Mouse (Mus musculus) small intestine, adult 2 months (tissue): Measurements from ENCODE around the gene Taok3. TPM values are rescaled to one million over a fixed set of nuclear protein-coding genes. Genes with fewer than 3 reads are reported as not detected.
A peak's percentile ranks its signal among the peaks of the same experiment; 100 is the strongest.

Experiments used
- H3K27ac ChIP-seq: fragments of 200-500 bp; 2 replicates; pipeline ENCODE4 v1.5.1; 2012; ENCODE audit warnings: low read depth, low read length, control low read depth, inconsistent platforms; ENCODE audit not compliant: insufficient read depth
- H3K27me3 ChIP-seq: fragments of 200-500 bp; 2 replicates; pipeline ENCODE4 v1.6.1; 2012; ENCODE audit warnings: mild to moderate bottlenecking, moderate library complexity, low read length, inconsistent platforms; ENCODE audit not compliant: control insufficient read depth, insufficient read depth
- H3K36me3 ChIP-seq: fragments of 200-500 bp; 2 replicates; pipeline ENCODE4 v1.6.1; 2012; ENCODE audit warnings: mild to moderate bottlenecking, low read length, control low read depth, inconsistent platforms; ENCODE audit not compliant: control insufficient read depth, insufficient read depth
- H3K4me1 ChIP-seq: fragments of 200-500 bp; 2 replicates; pipeline ENCODE4 v1.6.1; 2012; ENCODE audit warnings: low read length, inconsistent platforms, mixed read lengths; ENCODE audit not compliant: control insufficient read depth, insufficient read depth, insufficient read length
- H3K4me3 ChIP-seq: fragments of 200-500 bp; 2 replicates; pipeline ENCODE4 v1.5.1; 2012; ENCODE audit warnings: low read depth, mild to moderate bottlenecking, control low read depth, inconsistent platforms, low read length, moderate library complexity
- CTCF ChIP-seq: fragments of 200-500 bp; IDR thresholded peaks from 2 replicates; pipeline ENCODE4 v1.5.1; 2012; ENCODE audit warnings: low read depth, mild to moderate bottlenecking, control low read depth, inconsistent platforms, low read length, moderate library complexity, mixed read lengths; ENCODE audit not compliant: insufficient replicate concordance, insufficient read length; ENCODE audit errors: extremely low read depth
- POLR2A ChIP-seq: fragments of 200-500 bp; IDR thresholded peaks from 2 replicates; pipeline ENCODE4 v1.6.1; 2012; ENCODE audit warnings: low read depth, mild to moderate bottlenecking, control low read depth, inconsistent platforms, low read length, moderate library complexity
- WGBS: fragments of 180-500 bp; shearing (Covaris S2); methylation state at CpG from one replicate; pipeline ENCODE4 v1.1.7; 2018; 5-methylcytosine and 5-hydroxymethylcytosine counted together
- polyA plus RNA-seq: library from polyadenylated mRNA; depleted of rRNA; stranded (reverse); fragments of >200 nt; gene quantifications from 2 replicates; pipeline ENCODE4 v1.2.3, GENCODE M21; 2012

The Taok3 gene
- polyA plus RNA-seq, 1 experiment, result 32.0 TPM

DNA sequence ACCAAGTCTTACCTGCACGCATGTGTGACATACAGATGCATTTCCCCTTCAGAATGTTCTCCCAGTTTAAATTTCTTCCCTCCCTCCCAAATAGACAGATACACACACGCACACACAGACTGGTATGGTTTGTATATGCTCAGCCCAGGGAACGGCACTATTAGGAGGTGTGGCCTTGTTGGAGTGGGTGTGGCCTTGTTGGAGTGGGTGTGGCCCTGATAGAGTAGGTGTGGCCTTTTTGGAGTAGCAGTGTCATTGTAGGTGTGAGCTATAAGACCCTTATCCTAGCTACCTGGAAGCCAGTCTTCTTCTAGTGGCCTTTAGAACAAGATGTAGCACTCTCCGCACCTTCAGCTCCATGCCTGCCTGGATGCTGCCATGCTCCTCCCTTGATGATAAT lies 3.9 kb downstream of the Taok3 start:
- H3K27me3 ChIP-seq, result no peaks in the 10 kb centered on the region
- peak overlapping the region; percentile 44; the same call in 1 of the 2 replicates for H3K27ac ChIP-seq
- peaks cover 2% of the 10 kb centered on the region; the same call in 1 of the 2 replicates for H3K36me3 ChIP-seq
- H3K4me3 ChIP-seq, result no peak overlapping the region
- 73% methylated on average over 4 of the region's 4 CpGs for whole genome bisulfite sequencing
- TF ChIP-seq POLR2A, result no peak
- TF ChIP-seq CTCF, result no peak
- peaks cover 14% of the 10 kb centered on the region for H3K4me1 ChIP-seq

GRCm38 (mm10) chr5:117125482-117126346 lies 5.8 kb downstream of the Taok3 start:
- no peaks in the 10 kb centered on the region for H3K27me3 ChIP-seq
- no peak overlapping the region for H3K27ac ChIP-seq
- WGBS, result 87% methylated on average over 16 of the region's 16 CpGs
- peaks cover 14% of the 10 kb centered on the region for H3K4me1 ChIP-seq
- TF ChIP-seq POLR2A (no peak), CTCF (no peak)
- peaks cover 2% of the 10 kb centered on the region; the same call in 1 of the 2 replicates for H3K36me3 ChIP-seq
- no peak overlapping the region for H3K4me3 ChIP-seq

- Histone ChIP-seq H3K4me3 (no peak overlapping the region), H3K36me3 (peaks cover 2% of the 10 kb centered on the region; the same call in 1 of the 2 replicates), H3K4me1 (peaks cover 14% of the 10 kb centered on the region), H3K27ac (no peak overlapping the region), H3K27me3 (no peaks in the 10 kb centered on the region)
- TF ChIP-seq CTCF (no peak), POLR2A (no peak)
- WGBS, result 80% methylated on average over 4 of the region's 4 CpGs
Observed at GRCm38 (mm10) chr5:117127051-117127450, 7.1 kb downstream of the Taok3 start.

DNA sequence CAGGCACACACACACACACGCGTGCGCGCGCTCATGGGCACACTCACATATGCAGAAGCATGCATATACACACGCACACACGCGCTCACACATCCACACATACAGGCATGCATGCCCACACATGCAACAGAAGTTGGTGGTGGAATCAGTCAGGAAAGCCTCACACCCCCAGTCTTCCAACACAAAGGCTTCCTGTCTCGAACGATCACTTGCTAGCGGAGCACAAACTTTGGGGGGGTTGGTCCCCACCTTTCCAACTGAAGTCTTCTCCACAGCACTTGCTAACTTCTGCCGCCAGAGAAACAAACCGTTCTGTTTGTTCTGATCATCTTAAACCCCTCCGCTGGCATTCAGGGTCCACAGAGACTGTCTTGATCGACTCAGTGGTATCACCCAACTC lies 10.8 kb downstream of the Taok3 start:
- H3K27me3 ChIP-seq, result no peaks in the 10 kb centered on the region
- TF ChIP-seq POLR2A (no peak), CTCF (no peak)
- H3K4me3 ChIP-seq, result no peak overlapping the region
- no peaks in the 10 kb centered on the region for H3K36me3 ChIP-seq
- no peak overlapping the region for H3K27ac ChIP-seq
- H3K4me1 ChIP-seq, result peaks cover 22% of the 10 kb centered on the region; the same call in 1 of the 2 replicates
- 90% methylated on average over 15 of the region's 15 CpGs for WGBS

DNA sequence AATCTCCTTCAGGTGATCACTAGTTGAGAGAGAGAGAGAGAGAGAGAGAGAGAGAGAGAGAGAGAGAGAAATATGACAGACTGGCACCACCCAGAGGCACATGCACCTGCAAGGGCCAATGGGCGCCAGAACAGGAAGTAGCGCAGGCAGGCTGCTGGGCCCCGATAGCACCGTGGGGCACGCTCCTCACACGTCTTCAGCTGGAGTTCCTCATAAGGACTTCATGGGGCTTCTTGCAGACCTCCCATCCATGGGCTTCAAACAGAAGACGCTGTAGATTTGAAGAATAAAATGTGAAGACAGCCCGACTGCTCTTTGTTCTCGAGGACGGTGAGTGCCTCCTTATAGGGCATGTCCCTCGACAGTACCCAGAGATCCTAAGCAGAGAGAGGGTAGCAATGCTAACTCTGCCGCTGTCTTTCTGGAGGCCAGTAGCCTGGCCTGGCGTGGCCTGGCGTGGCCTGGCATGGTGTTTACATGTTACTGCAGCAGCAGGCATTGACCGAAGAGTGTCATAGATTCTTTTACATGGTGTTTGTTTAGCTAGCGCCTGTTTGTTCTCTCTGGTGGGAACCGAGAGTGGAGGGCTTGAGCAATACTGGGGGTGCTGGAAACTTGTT lies 13.6 kb downstream of the Taok3 start:
- Histone ChIP-seq H3K27me3 (no peaks in the 10 kb centered on the region), H3K27ac (peak overlapping the region; percentile 90), H3K36me3 (no peaks in the 10 kb centered on the region), H3K4me1 (peaks cover 41% of the 10 kb centered on the region), H3K4me3 (peak overlapping the region; percentile 68)
- 16% methylated on average over 17 of the region's 17 CpGs for WGBS
- TF ChIP-seq CTCF (no peak), POLR2A (no peak)

DNA sequence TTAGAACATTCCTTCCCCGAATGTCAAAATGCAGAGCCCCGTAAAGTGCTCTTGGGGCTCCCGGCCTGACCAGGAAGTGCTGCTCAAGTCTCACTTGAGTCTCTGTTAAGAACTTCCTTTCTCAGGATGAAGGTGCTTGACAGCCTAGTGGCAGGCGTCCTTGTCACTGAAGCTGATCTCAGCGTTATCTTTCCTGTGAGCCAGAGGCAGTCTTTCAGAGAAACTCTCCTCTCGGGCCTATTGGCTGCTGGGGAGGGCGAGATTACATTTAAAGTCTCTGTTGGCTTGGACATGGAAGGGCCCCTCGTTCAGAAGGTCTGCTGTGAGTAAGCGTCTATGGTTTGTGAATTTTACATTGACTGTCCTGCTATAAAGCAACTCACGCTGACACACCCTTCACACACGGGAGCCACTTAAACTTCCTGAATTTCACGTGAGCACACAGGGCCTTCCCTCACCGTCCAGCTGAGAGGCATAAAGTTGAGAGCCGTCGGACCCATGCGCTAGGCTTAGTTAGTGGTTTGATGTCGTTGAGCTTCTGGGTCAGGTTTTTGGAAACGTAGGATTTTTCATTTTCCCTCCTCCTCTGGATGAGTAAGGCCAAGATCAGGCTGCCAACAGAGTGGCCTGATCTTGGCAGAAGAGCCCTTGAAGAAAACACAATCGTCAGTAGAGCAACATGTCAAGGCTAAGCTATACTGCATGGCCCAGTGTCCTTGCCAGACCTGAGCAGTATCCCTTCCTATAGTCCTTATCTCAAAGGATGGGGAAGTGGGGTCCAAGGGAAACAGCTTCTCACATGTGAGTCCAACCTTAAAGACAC lies 14.3 kb downstream of the Taok3 start:
- WGBS, result 11% methylated on average over 19 of the region's 19 CpGs
- TF ChIP-seq POLR2A (no peak), CTCF (no peak)
- Histone ChIP-seq H3K4me1 (peaks cover 48% of the 10 kb centered on the region), H3K36me3 (no peaks in the 10 kb centered on the region), H3K27ac (peak overlapping the region; percentile 90), H3K4me3 (peak overlapping the region; percentile 68), H3K27me3 (no peaks in the 10 kb centered on the region)
